In the genomic region with DNA sequence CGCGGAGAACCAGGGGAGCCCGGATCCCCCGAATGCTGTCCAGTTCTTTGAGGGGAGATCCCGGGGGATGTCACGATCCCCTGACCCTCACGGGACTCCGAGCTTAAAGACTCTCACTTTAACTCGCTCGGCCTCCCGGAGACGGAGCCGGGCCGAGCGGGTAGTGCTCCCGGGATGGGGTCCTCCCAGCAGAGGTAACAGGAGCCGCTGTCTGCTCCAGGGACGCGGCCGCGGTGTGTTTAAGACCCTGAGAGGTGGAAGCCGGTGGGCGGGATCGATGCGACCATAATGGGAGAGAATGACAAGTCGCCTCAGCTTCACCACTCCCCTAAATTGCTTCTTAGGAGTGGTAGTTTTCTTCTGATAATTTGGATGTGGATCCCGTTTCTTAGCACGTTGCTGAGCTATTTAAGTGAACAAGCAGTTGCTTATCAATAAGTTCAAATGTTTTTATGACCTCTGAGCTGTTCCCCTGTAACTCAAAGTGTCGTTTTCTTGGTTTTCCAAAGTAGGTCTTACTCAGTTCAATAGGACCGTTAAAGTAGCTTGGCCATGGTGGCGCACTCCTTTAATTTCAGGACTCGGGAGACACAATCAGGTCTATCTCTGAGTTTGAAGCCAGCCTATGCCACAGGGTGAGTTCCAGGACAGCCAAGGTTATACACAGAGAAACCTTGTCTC, we compare ENCODE assay signal across 9 mouse cellular contexts. TPM values are rescaled to one million over a fixed set of nuclear protein-coding genes. Genes with fewer than 3 reads are reported as not detected.
DNase-seq lines count a peak whose midpoint lies in the region; ATAC-seq and TF ChIP-seq lines count a peak whose summit lies in the region.
"Not testable (repeated sequence)": the region's sequence is repeated elsewhere in the genome, so short reads cannot be mapped to it uniquely, and the experiment has no call there.
"Had no signal": no experiment of that assay in that cellular context is flagged by ENCODE, and none has a peak within 500 bp of the region (broad histone marks: within the 10 kb centered on the region; RNA-seq: fewer than 3 reads in every experiment).

No protein-coding gene starts in this region.

- peak; percentile 55; the same call in 1 of the 2 replicates for ATAC-seq in forebrain, embryonic 15.5 days (replicated peaks)

- TF ChIP-seq EP300 in MEL (IDR thresholded peaks at IDR 0.05; ENCODE audit: low read depth in 1 of 2, low read length in 2 of 2) = 0 out of 4 replicates have a peak, but pooled peaks of 1 of the 2 experiments have one; percentile 14

- peak in 1 of 3 experiments; percentile 7; a peak in 2 of 6 replicates for TF ChIP-seq CTCF in MEL (IDR thresholded peaks at IDR 0.05 in 2 of 3, conservative IDR thresholded peaks at IDR 0.05 in 1 of 3; ENCODE audit: control insufficient read depth in 1 of 3, insufficient read depth in 1 of 3, low read depth in 2 of 3, low read length in 3 of 3, poor library complexity in 1 of 3, severe bottlenecking in 1 of 3)
- not testable (repeated sequence) for TF ChIP-seq CTCF in cerebellum, adult 2 months (IDR thresholded peaks at IDR 0.05; ENCODE audit: borderline replicate concordance, insufficient read depth, low read depth, low read length); lung, adult 2 months (IDR thresholded peaks at IDR 0.05; ENCODE audit: insufficient read depth, low read length)

- under 1% methylated on average over 29 of the region's 32 CpGs for WGBS in cerebellum, adult 2 months
- WGBS in forebrain, embryonic 15.5 days = under 1% methylated on average over 32 of the region's 32 CpGs
- WGBS in hindbrain, embryonic 10.5 days = under 1% methylated on average over 32 of the region's 32 CpGs
- WGBS in lung, adult 2 months = under 1% methylated on average over 32 of the region's 32 CpGs

- not testable (repeated sequence) for H3K27me3 ChIP-seq in MEL (ENCODE audit: control insufficient read depth in 1 of 2, insufficient read depth in 2 of 2, low read length in 2 of 2); cerebellum, adult 2 months (ENCODE audit: control insufficient read depth, insufficient read depth, low read length); forebrain, embryonic 15.5 days; hindbrain, embryonic 10.5 days (ENCODE audit: insufficient read depth, poor library complexity, severe bottlenecking)

- TF ChIP-seq POLR2A in MEL (IDR thresholded peaks at IDR 0.05; ENCODE audit: control insufficient read depth in 1 of 2, insufficient read depth in 1 of 2, low read depth in 1 of 2, low read length in 2 of 2, poor library complexity in 1 of 2) = peak in 1 of 2 experiments; percentile 14; a peak in 2 of 4 replicates
- not testable (repeated sequence) for TF ChIP-seq POLR2A in cerebellum, adult 2 months (IDR thresholded peaks at IDR 0.05; ENCODE audit: borderline replicate concordance, insufficient read depth, low read length); lung, adult 2 months (IDR thresholded peaks at IDR 0.05; ENCODE audit: borderline replicate concordance, extremely low read depth, low read depth, low read length)

- H3K4me3 ChIP-seq in MEL (ENCODE audit: control insufficient read depth in 1 of 2, insufficient read depth in 1 of 2, low read depth in 2 of 2, low read length in 2 of 2) = peak overlapping the region; percentile 83 to 98
- H3K4me3 ChIP-seq in cerebellum, adult 2 months (replicated peaks; ENCODE audit: insufficient read depth, low read depth, low read length) = peak overlapping the region; percentile 81
- peak overlapping the region; percentile 74 for H3K4me3 ChIP-seq in forebrain, embryonic 15.5 days
- H3K4me3 ChIP-seq in hindbrain, embryonic 10.5 days = peak overlapping the region; percentile 72
- peak overlapping the region; percentile 91 for H3K4me3 ChIP-seq in lung, adult 2 months (replicated peaks; ENCODE audit: extremely low read depth, low read depth, low read length)

- peak overlapping the region; percentile 77 for H3K27ac ChIP-seq in MEL (ENCODE audit: control insufficient read depth, low read depth, low read length)
- H3K27ac ChIP-seq in cerebellum, adult 2 months (ENCODE audit: insufficient read depth, low read length) = peak overlapping the region; percentile 58
- H3K27ac ChIP-seq in forebrain, embryonic 15.5 days (replicated peaks) = peak overlapping the region; percentile 93
- peak overlapping the region; percentile 90 for H3K27ac ChIP-seq in hindbrain, embryonic 10.5 days

- TF ChIP-seq RAD21 in MEL (IDR thresholded peaks at IDR 0.05; ENCODE audit: low read depth, low read length) = not testable (repeated sequence)

- peaks cover 46% of the 10 kb centered on the region for H3K79me2 ChIP-seq in MEL (ENCODE audit: control insufficient read depth, insufficient read depth, low read length, poor library complexity)

- H3K4me1 ChIP-seq in MEL (ENCODE audit: control insufficient read depth in 1 of 2, insufficient read depth in 2 of 2, low read length in 2 of 2) = peaks cover 15 to 34% of the 10 kb centered on the region in 2 experiments
- H3K4me1 ChIP-seq in cerebellum, adult 2 months (ENCODE audit: control insufficient read depth, insufficient read depth, low read length) = not testable (repeated sequence)
- H3K4me1 ChIP-seq in forebrain, embryonic 15.5 days = peaks cover 36% of the 10 kb centered on the region
- H3K4me1 ChIP-seq in hindbrain, embryonic 10.5 days (replicated peaks) = peaks cover 36% of the 10 kb centered on the region
- H3K4me1 ChIP-seq in lung, adult 2 months (ENCODE audit: control insufficient read depth, insufficient read depth, low read length) = peaks cover 14% of the 10 kb centered on the region

- not testable (repeated sequence) for H3K9me3 ChIP-seq in MEL (replicated peaks; ENCODE audit: insufficient read depth, low read length); forebrain, embryonic 15.5 days; hindbrain, embryonic 10.5 days

- peak overlapping the region; percentile 87 for H3K9ac ChIP-seq in MEL (ENCODE audit: control insufficient read depth, low read depth, low read length, poor library complexity, severe bottlenecking)
- H3K9ac ChIP-seq in forebrain, embryonic 15.5 days (replicated peaks) = peak overlapping the region; percentile 84

- peaks cover 2 to 55% of the 10 kb centered on the region in 2 experiments for H3K36me3 ChIP-seq in MEL (ENCODE audit: control insufficient read depth in 1 of 2, insufficient read depth in 2 of 2, low read length in 2 of 2)
- peaks cover 18% of the 10 kb centered on the region for H3K36me3 ChIP-seq in forebrain, embryonic 15.5 days
- H3K36me3 ChIP-seq in hindbrain, embryonic 10.5 days = peaks cover 37% of the 10 kb centered on the region

- peak; percentile 68 for DNase-seq in MEL (ENCODE audit: low read depth, low spot score)
- DNase-seq in cerebellum, adult 2 months = peak in 1 of 2 experiments; percentile 29
- peak; percentile 31 for DNase-seq in hindbrain, embryonic 10.5 days (ENCODE audit: low spot score)
- peak; percentile 21 to 51 for DNase-seq in kidney, postnatal 25 days
- DNase-seq in lung, adult 2 months = not testable (repeated sequence)
- DNase-seq in natural killer cell, adult 2 months (ENCODE audit: low spot score in 2 of 2) = peak; percentile 39 to 43
- DNase-seq in testis, postnatal 10 days (ENCODE audit: low spot score) = peak; percentile 54

- peak overlapping the region; percentile 49 for H3K4me2 ChIP-seq in forebrain, embryonic 15.5 days (replicated peaks)

RNA-seq across cellular contexts. Expression of a gene that starts 3.0 kb away (rescaled TPM):
- 47.1 and 51.2 TPM in 2 replicates for total RNA-seq in MEL (2012; rRNA removed)
- 10 to 100 TPM in 1 of 2 experiments, not detected in 1; 85.3 TPM for polyA plus RNA-seq in MEL (2012; ENCODE audit: insufficient read depth in 1 of 2, insufficient read length in 2 of 2, low read depth in 1 of 2, low replicate concordance in 2 of 2, missing spikeins in 1 of 2)
- polyA plus RNA-seq in cerebellum, adult 2 months (2012; rRNA removed) = 43.2 and 46.8 TPM in 2 replicates
- 25.5 and 30.8 TPM in 2 replicates for polyA plus RNA-seq in forebrain, embryonic 15.5 days (2015; fragmentation: Nextera tagmentation; extraction: Ambion mirVana)
- 31.5 and 43.0 TPM in 2 replicates for polyA plus RNA-seq in hindbrain, embryonic 10.5 days (2016; fragmentation: Nextera tagmentation; extraction: Ambion mirVana)
- polyA plus RNA-seq in lung, adult 2 months (2012; rRNA removed) = 18.8 and 24.4 TPM in 2 replicates

RNA-seq across cellular contexts. Expression of a gene that starts 23.4 kb away (rescaled TPM):
- total RNA-seq in MEL (2012; rRNA removed) = 40.2 and 43.7 TPM in 2 replicates
- 100 to 1,000 TPM in 1 of 2 experiments, 10 to 100 TPM in 1; 49.7 to 101 TPM for polyA plus RNA-seq in MEL (2012; ENCODE audit: insufficient read depth in 1 of 2, insufficient read length in 2 of 2, low read depth in 1 of 2, low replicate concordance in 2 of 2, missing spikeins in 1 of 2)
- 71.4 and 77.5 TPM in 2 replicates for polyA plus RNA-seq in cerebellum, adult 2 months (2012; rRNA removed)
- polyA plus RNA-seq in forebrain, embryonic 15.5 days (2015; fragmentation: Nextera tagmentation; extraction: Ambion mirVana) = 111 and 113 TPM in 2 replicates
- polyA plus RNA-seq in hindbrain, embryonic 10.5 days (2016; fragmentation: Nextera tagmentation; extraction: Ambion mirVana) = 65.6 and 73.6 TPM in 2 replicates
- polyA plus RNA-seq in lung, adult 2 months (2012; rRNA removed) = 46.0 and 59.3 TPM in 2 replicates

RNA-seq across cellular contexts. Expression of a gene that starts 30.1 kb away (rescaled TPM):
- total RNA-seq in MEL (2012; rRNA removed) = 0.08 TPM in 1 of 2 replicates, not detected in the other
- polyA plus RNA-seq in MEL (2012; ENCODE audit: insufficient read depth in 1 of 2, insufficient read length in 2 of 2, low read depth in 1 of 2, low replicate concordance in 2 of 2, missing spikeins in 1 of 2) = under 1 TPM in 1 of 2 experiments, not detected in 1; 0.10 TPM
- not detected in 2 replicates for polyA plus RNA-seq in cerebellum, adult 2 months (2012; rRNA removed)
- polyA plus RNA-seq in forebrain, embryonic 15.5 days (2015; fragmentation: Nextera tagmentation; extraction: Ambion mirVana) = not detected in 2 replicates
- polyA plus RNA-seq in hindbrain, embryonic 10.5 days (2016; fragmentation: Nextera tagmentation; extraction: Ambion mirVana) = not detected in 2 replicates
- polyA plus RNA-seq in lung, adult 2 months (2012; rRNA removed) = not detected in 2 replicates
- total RNA-seq: neutrophil, adult 5-6 weeks had no signal

RNA-seq across cellular contexts. Expression of a gene that starts 30.9 kb away (rescaled TPM):
- 914 and 1,250 TPM in 2 replicates for total RNA-seq in MEL (2012; rRNA removed)
- 100 to 1,000 TPM; 147 to 649 TPM for polyA plus RNA-seq in MEL (2012; ENCODE audit: insufficient read depth in 1 of 2, insufficient read length in 2 of 2, low read depth in 1 of 2, low replicate concordance in 2 of 2, missing spikeins in 1 of 2)
- polyA plus RNA-seq in cerebellum, adult 2 months (2012; rRNA removed) = 226 and 249 TPM in 2 replicates
- 384 and 395 TPM in 2 replicates for polyA plus RNA-seq in forebrain, embryonic 15.5 days (2015; fragmentation: Nextera tagmentation; extraction: Ambion mirVana)
- polyA plus RNA-seq in hindbrain, embryonic 10.5 days (2016; fragmentation: Nextera tagmentation; extraction: Ambion mirVana) = 614 and 918 TPM in 2 replicates
- polyA plus RNA-seq in lung, adult 2 months (2012; rRNA removed) = 463 and 672 TPM in 2 replicates

RNA-seq across cellular contexts. Expression of a gene that starts 47.7 kb away (rescaled TPM):
- total RNA-seq in MEL (2012; rRNA removed) = 62.4 and 65.0 TPM in 2 replicates
- 100 to 1,000 TPM in 1 of 2 experiments, 10 to 100 TPM in 1; 96.7 to 174 TPM for polyA plus RNA-seq in MEL (2012; ENCODE audit: insufficient read depth in 1 of 2, insufficient read length in 2 of 2, low read depth in 1 of 2, low replicate concordance in 2 of 2, missing spikeins in 1 of 2)
- 49.4 and 52.8 TPM in 2 replicates for polyA plus RNA-seq in cerebellum, adult 2 months (2012; rRNA removed)
- 122 and 134 TPM in 2 replicates for polyA plus RNA-seq in forebrain, embryonic 15.5 days (2015; fragmentation: Nextera tagmentation; extraction: Ambion mirVana)
- 90.4 and 94.0 TPM in 2 replicates for polyA plus RNA-seq in hindbrain, embryonic 10.5 days (2016; fragmentation: Nextera tagmentation; extraction: Ambion mirVana)
- polyA plus RNA-seq in lung, adult 2 months (2012; rRNA removed) = 16.7 and 20.3 TPM in 2 replicates
